Mouse (Mus musculus) ES-E14 (cell line): ENCODE data around the gene Fam118a. TPM values are rescaled to one million over a fixed set of nuclear protein-coding genes. Genes with fewer than 3 reads are reported as not detected.

Source experiments
- DNase-seq: peaks from one replicate; pipeline ENCODE4 v3.0.0-alpha.2; 2013; ENCODE audit warnings: low read depth, low spot score
- H3K27ac ChIP-seq: 2 replicates; pipeline ENCODE4 v1.5.1; 2012; ENCODE audit warnings: low read depth, mild to moderate bottlenecking, low read length, moderate library complexity, mixed read lengths; ENCODE audit not compliant: poor library complexity, insufficient read depth, severe bottlenecking
- H3K36me3 ChIP-seq: 2 replicates; pipeline ENCODE4 v1.6.1; 2012; ENCODE audit warnings: mild to moderate bottlenecking, low read length, moderate library complexity, mixed read lengths; ENCODE audit not compliant: control insufficient read depth, poor library complexity, insufficient read depth, severe bottlenecking
- H3K4me1 ChIP-seq, 2 experiments: fragments of 150-350 bp in 1 of 2; sonication (generic) in 1 of 2; 2 replicates each; pipeline ENCODE4 v1.6.1; 2012; ENCODE audit warnings: low read length in 2 of 2, mild to moderate bottlenecking in 1 of 2, mixed read lengths in 1 of 2; ENCODE audit not compliant: control insufficient read depth in 2 of 2, insufficient read depth in 2 of 2, poor library complexity in 1 of 2
- H3K4me3 ChIP-seq, 2 experiments: fragments of 150-350 bp in 1 of 2; sonication (generic) in 1 of 2; 2 replicates each; pipeline ENCODE4 v1.5.1; 2012; ENCODE audit warnings: low read length in 2 of 2, low read depth in 1 of 2, mild to moderate bottlenecking in 1 of 2, mixed read lengths in 1 of 2; ENCODE audit not compliant: insufficient read depth in 1 of 2, poor library complexity in 1 of 2, severe bottlenecking in 1 of 2
- H3K9ac ChIP-seq: 2 replicates; pipeline ENCODE4 v1.6.1; 2012; ENCODE audit warnings: low read depth, mild to moderate bottlenecking, low read length, mixed read lengths; ENCODE audit not compliant: poor library complexity, insufficient read depth, severe bottlenecking
- H3K9me3 ChIP-seq: fragments of 150-350 bp; sonication (generic); 2 replicates; pipeline ENCODE4 v1.6.1; 2012; ENCODE audit warnings: low read depth, mild to moderate bottlenecking, low read length; ENCODE audit not compliant: control insufficient read depth, insufficient read depth
- CHD2 ChIP-seq: IDR thresholded peaks from 2 replicates; pipeline ENCODE4 v1.6.1; 2014; ENCODE audit warnings: mild to moderate bottlenecking, low read depth, low read length, inconsistent platforms
- HCFC1 ChIP-seq: IDR thresholded peaks from 2 replicates; pipeline ENCODE4 v1.6.1; 2012; ENCODE audit warnings: low read length, inconsistent platforms, borderline replicate concordance; ENCODE audit not compliant: insufficient read depth
- MAFK ChIP-seq: IDR thresholded peaks from 2 replicates; pipeline ENCODE4 v1.6.1; 2014; ENCODE audit warnings: mild to moderate bottlenecking, low read depth, low read length, inconsistent platforms; ENCODE audit not compliant: insufficient read depth
- ZC3H11A ChIP-seq: IDR thresholded peaks from 2 replicates; pipeline ENCODE4 v1.6.1; 2012; ENCODE audit warnings: low read depth, mild to moderate bottlenecking, inconsistent platforms, low read length, borderline replicate concordance
- ZNF384 ChIP-seq: IDR thresholded peaks from 2 replicates; pipeline ENCODE4 v1.6.1; 2012; ENCODE audit warnings: low read depth, low read length, inconsistent platforms
- in situ Hi-C, 2 experiments: fragments of 600-800 bp; cut with MboI; formaldehyde crosslinking; loops; one replicate each; pipeline ENCODE4 v1.15.1; 2025; ENCODE audit warnings: low sequenced_read_pairs in 2 of 2, inconsistent platforms in 1 of 2; ENCODE audit not compliant: unreplicated experiment in 2 of 2
- total RNA-seq: library from RNA; depleted of rRNA; stranded (reverse); fragments of 300-350 nt; gene quantifications from 2 replicates; pipeline ENCODE4 v1.2.3, GENCODE M21; 2012

The Fam118a gene
- total RNA-seq, 1 experiment: 31.5 TPM

DNA sequence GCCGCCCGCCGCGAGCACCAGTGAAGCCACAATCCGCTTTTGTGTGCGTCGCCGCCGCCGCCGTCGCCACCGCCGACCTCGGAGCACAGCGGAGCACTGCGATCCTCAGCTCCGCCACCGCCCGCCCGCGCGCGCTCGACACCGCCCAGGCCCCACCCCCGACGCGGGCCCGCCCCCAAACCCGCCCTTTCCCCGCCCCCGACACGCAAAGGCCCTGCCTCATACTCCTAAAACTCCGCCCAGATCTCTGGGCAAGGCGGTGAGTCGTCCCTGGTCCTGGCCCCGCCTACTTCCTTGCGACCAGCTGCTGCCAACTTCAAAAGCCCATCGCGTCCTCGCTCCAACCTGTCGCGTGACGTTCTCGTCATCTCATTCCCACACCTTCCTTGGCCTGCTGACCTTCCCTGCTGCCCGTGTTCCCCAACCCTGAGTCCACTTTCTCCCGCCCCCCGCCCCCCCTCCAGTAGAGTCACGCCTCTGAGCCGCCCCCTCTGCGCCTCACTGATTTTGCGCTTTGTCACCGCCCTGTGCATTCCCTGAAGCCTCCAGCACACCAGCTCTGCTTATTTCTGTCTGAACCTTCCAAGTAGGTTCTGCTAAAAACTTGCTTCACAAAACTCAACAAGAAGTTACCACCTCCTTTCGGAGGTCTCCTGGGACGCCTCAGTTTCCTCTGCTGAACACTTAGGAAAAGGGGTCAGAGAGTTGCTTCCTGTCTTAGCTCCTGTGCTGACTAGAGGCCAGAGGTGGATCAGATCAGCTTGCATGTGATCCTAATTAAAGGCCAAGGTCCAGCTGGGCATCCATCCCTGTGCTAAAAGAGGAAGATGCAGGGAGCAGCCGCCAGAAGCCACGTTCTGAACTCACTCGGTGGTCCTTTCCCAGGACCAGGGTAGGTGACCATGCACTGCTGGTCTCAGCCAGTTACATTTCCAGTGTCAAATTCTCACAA, 40.6 kb upstream of the Fam118a start, which contains the start of gene 5031439G07Rik:
TSS of gene 5031439G07Rik (minus strand) at position 678 of the 952 bp plus-strand sequence.
- Histone ChIP-seq H3K36me3 (no peaks in the 10 kb centered on the region), H3K9ac (peak within 1 kb of the TSS; percentile 89), H3K9me3 (no peaks in the 10 kb centered on the region), H3K4me1 (peaks cover 2 to 9% of the 10 kb centered on the region in 2 experiments; a peak in 1 of 4 replicates), H3K4me3 (peak within 1 kb of the TSS; percentile 76 to 96), H3K27ac (no peak within 1 kb of the TSS)
- in situ Hi-C loops: no loop called here
- DNase-seq: peak; percentile 95
- no peak for TF ChIP-seq ZC3H11A
- TF ChIP-seq CHD2: peak; percentile 79
- no peak for TF ChIP-seq MAFK

DNA sequence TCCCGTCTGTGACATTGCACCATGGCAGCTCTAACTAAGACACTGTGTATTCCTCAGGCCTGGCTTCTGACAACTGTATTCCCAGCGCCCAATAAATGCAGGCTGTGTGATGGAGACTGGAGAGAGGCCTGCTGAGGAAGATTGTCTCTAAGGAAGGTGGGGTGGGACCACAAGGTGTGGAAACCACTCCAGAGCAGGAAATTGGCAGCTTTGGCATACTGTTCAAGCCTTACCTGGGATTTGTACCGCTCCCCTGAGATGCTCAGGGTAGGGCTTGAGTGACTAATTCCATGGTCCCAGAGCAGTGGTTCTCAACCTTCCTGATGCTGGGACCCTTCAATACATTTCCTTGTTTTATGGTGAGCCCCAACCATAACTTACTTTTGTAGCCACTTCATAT, 39.6 kb upstream of the Fam118a start:
- no peak overlapping the region for H3K4me3 ChIP-seq
- no peaks in the 10 kb centered on the region for H3K36me3 ChIP-seq
- in situ Hi-C loops: no loop called here
- H3K9ac ChIP-seq: no peak overlapping the region
- H3K4me1 ChIP-seq: peaks cover 2 to 6% of the 10 kb centered on the region in 2 experiments; a peak in 1 of 4 replicates
- TF ChIP-seq HCFC1: no peak
- no peak for TF ChIP-seq ZC3H11A
- no peak for TF ChIP-seq ZNF384
- TF ChIP-seq CHD2: no peak
- TF ChIP-seq MAFK: no peak
- DNase-seq: no peak
- H3K27ac ChIP-seq: no peak overlapping the region
- no peaks in the 10 kb centered on the region for H3K9me3 ChIP-seq

DNA sequence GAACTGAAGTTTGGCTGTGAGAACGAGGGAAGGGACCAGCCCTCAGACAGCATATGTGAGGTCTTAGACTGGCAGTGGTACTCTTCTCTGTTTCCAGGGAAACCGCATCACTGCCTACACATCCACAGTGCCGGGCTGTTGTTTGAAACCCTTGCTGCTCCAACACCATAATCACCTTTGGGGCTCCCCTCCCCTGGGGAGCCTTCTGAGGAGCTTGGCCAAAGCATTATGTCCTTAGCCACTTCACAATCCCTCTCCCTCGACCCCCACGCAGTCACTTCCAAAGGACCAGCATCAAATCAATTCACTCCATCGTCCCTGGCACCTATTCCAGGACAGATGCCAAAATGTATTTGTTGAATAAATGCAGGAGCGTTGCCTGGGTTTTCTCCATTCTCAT, 39.0 kb upstream of the Fam118a start:
- TF ChIP-seq HCFC1 (no peak), ZC3H11A (no peak), MAFK (no peak), CHD2 (no peak), ZNF384 (no peak)
- Histone ChIP-seq H3K4me3 (no peak overlapping the region), H3K36me3 (no peaks in the 10 kb centered on the region), H3K9me3 (no peaks in the 10 kb centered on the region), H3K27ac (no peak overlapping the region), H3K9ac (no peak overlapping the region), H3K4me1 (peaks cover 2 to 8% of the 10 kb centered on the region in 2 experiments; a peak in 1 of 4 replicates)
- in situ Hi-C loops: no loop called here
- DNase-seq: no peak

DNA sequence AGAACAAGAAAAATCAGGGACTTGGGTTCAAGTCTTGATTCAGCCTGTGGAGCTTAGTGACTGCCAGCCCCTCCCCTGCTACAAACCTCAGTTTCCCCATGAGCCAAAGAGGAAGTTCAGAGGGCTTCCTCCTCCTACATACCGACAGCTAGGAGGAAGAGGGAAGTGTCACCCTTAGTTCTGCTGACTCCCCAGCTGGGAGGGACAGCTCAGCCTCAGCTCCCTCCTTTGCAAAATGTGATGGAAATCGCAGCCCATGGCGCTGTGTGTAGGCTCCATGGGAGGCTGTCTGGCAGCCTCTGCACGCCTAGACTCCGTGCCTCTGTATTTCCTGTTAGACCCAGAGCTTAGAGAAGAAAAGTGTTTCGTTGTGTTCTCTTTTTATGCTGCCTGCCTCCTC, 34.2 kb upstream of the Fam118a start:
- DNase-seq: no peak
- Histone ChIP-seq H3K27ac (no peak overlapping the region), H3K9ac (no peak overlapping the region), H3K4me1 (peaks cover 0 to 3% of the 10 kb centered on the region in 2 experiments; a peak in 1 of 4 replicates), H3K4me3 (no peak overlapping the region), H3K9me3 (no peaks in the 10 kb centered on the region), H3K36me3 (no peaks in the 10 kb centered on the region)
- no peak for TF ChIP-seq ZC3H11A
- TF ChIP-seq CHD2: no peak
- TF ChIP-seq MAFK: no peak
- no peak for TF ChIP-seq ZNF384
- TF ChIP-seq HCFC1: no peak
- in situ Hi-C loops: no loop called here
